Mouse (Mus musculus) embryo, embryonic 11 days (tissue): ENCODE measurements around the gene Sell.
"Not testable (repeated sequence)": the region's sequence is repeated elsewhere in the genome, so short reads cannot be mapped to it uniquely, and the experiment has no call there.

Experiments
- DNase-seq: peaks from one replicate; pipeline ENCODE4 v3.0.0-alpha.2; 2015

Gene Sell

GRCm38 (mm10) chr1:164061925-164062324 is at the start of gene Sell:
Gene Sell, plus strand, starts transcription at chr1:164061982.
- DNase-seq, result no peak

- DNase-seq, result no peak
Observed at GRCm38 (mm10) chr1:164014616-164015015, 47.2 kb upstream of the Sell start.

GRCm38 (mm10) chr1:164018221-164018896 is 43.4 kb upstream of the Sell start:
- DNase-seq, result no peak

- peak; percentile 5 for DNase-seq
Observed at GRCm38 (mm10) chr1:164019789-164020188, 42.0 kb upstream of the Sell start.

GRCm38 (mm10) chr1:164020746-164021145 is 41.0 kb upstream of the Sell start:
- DNase-seq, result not testable (repeated sequence)

GRCm38 (mm10) chr1:164022106-164022505 is 39.7 kb upstream of the Sell start:
- DNase-seq, result not testable (repeated sequence)

- DNase-seq, result no peak
Observed at GRCm38 (mm10) chr1:164025685-164026084, 36.1 kb upstream of the Sell start.

GRCm38 (mm10) chr1:164027416-164027815 is 34.4 kb upstream of the Sell start:
- DNase-seq, result no peak

GRCm38 (mm10) chr1:164040385-164041135 is 21.2 kb upstream of the Sell start:
- DNase-seq, result no peak

- no peak for DNase-seq
Observed at GRCm38 (mm10) chr1:164043549-164043948, 18.2 kb upstream of the Sell start.

GRCm38 (mm10) chr1:164047934-164048333 is 13.8 kb upstream of the Sell start, which contains the start of gene Sele:
Gene Sele, plus strand, starts transcription at chr1:164048234.
- DNase-seq, result no peak

- no peak for DNase-seq
Observed at GRCm38 (mm10) chr1:164053561-164053960, 8.2 kb upstream of the Sell start.

GRCm38 (mm10) chr1:164054800-164055199 is 7.0 kb upstream of the Sell start:
- no peak for DNase-seq

- DNase-seq, result no peak
Observed at GRCm38 (mm10) chr1:164060071-164060470, 1.7 kb upstream of the Sell start.

- DNase-seq, result peak; percentile 18
Observed at GRCm38 (mm10) chr1:164061278-164061677, 504 bp upstream of the Sell start.

- no peak for DNase-seq
Observed at GRCm38 (mm10) chr1:164062856-164063255, 1.1 kb downstream of the Sell start.

- no peak for DNase-seq
Observed at GRCm38 (mm10) chr1:164063745-164064144, 2.0 kb downstream of the Sell start.

- DNase-seq, result no peak
Observed at GRCm38 (mm10) chr1:164069261-164069660, 7.5 kb downstream of the Sell start.

GRCm38 (mm10) chr1:164070461-164070860 is 8.7 kb downstream of the Sell start:
- no peak for DNase-seq

GRCm38 (mm10) chr1:164071111-164071510 is 9.3 kb downstream of the Sell start:
- DNase-seq, result no peak

GRCm38 (mm10) chr1:164072001-164072400 is 10.2 kb downstream of the Sell start:
- no peak for DNase-seq

- no peak for DNase-seq
Observed at GRCm38 (mm10) chr1:164073091-164073490, 11.3 kb downstream of the Sell start.

- DNase-seq, result no peak
Observed at GRCm38 (mm10) chr1:164073803-164074202, 12.0 kb downstream of the Sell start.

GRCm38 (mm10) chr1:164074606-164075140 is 12.9 kb downstream of the Sell start:
- DNase-seq, result no peak
